In genomic region chr19:5690343-5690735, GRCm38 (mm10) we compare ENCODE assay signal across 7 mouse cellular contexts. TPM values are rescaled to one million over a fixed set of nuclear protein-coding genes. Genes with fewer than 3 reads are reported as not detected.
DNase-seq lines count a peak whose midpoint lies in the region; ATAC-seq lines count a peak whose summit lies in the region.

No protein-coding gene starts in this region.

- H3K4me2 ChIP-seq in embryonic facial prominence, embryonic 13.5 days = peak overlapping the region; percentile 100
- peak overlapping the region; percentile 96 for H3K4me2 ChIP-seq in intestine, embryonic 15.5 days (replicated peaks)
- H3K4me2 ChIP-seq in midbrain, embryonic 13.5 days (replicated peaks) = peak overlapping the region; percentile 100

- no peaks in the 10 kb centered on the region for H3K9me3 ChIP-seq in embryonic facial prominence, embryonic 13.5 days
- no peaks in the 10 kb centered on the region for H3K9me3 ChIP-seq in intestine, embryonic 15.5 days
- no peaks in the 10 kb centered on the region for H3K9me3 ChIP-seq in midbrain, embryonic 13.5 days

- peak overlapping the region; percentile 94 for H3K9ac ChIP-seq in embryonic facial prominence, embryonic 13.5 days
- peak overlapping the region; percentile 92 for H3K9ac ChIP-seq in intestine, embryonic 15.5 days
- H3K9ac ChIP-seq in midbrain, embryonic 13.5 days (replicated peaks) = peak overlapping the region; percentile 92

- H3K4me1 ChIP-seq in embryonic facial prominence, embryonic 13.5 days = peaks cover 53% of the 10 kb centered on the region
- H3K4me1 ChIP-seq in intestine, embryonic 15.5 days (replicated peaks) = peaks cover 51% of the 10 kb centered on the region
- H3K4me1 ChIP-seq in midbrain, embryonic 13.5 days (replicated peaks) = peaks cover 57% of the 10 kb centered on the region

- H3K27ac ChIP-seq in embryonic facial prominence, embryonic 13.5 days = peak overlapping the region; percentile 94
- peak overlapping the region; percentile 96 for H3K27ac ChIP-seq in intestine, embryonic 15.5 days
- peak overlapping the region; percentile 90; the same call in 1 of the 2 replicates for H3K27ac ChIP-seq in midbrain, embryonic 13.5 days

- peak overlapping the region; percentile 97 for H3K4me3 ChIP-seq in embryonic facial prominence, embryonic 13.5 days
- H3K4me3 ChIP-seq in intestine, embryonic 15.5 days (replicated peaks) = peak overlapping the region; percentile 87
- peak overlapping the region; percentile 97 for H3K4me3 ChIP-seq in midbrain, embryonic 13.5 days (replicated peaks)

- 65% methylated on average over 15 of the region's 15 CpGs for WGBS in embryonic facial prominence, embryonic 13.5 days
- WGBS in intestine, embryonic 15.5 days = 53% methylated on average over 15 of the region's 15 CpGs
- WGBS in midbrain, embryonic 13.5 days = 79% methylated on average over 15 of the region's 15 CpGs

- no peak for ATAC-seq in embryonic facial prominence, embryonic 13.5 days (ENCODE audit: insufficient number of reproducible peaks, insufficient read depth, low FRiP score, low TSS enrichment, low read depth)
- no peak for ATAC-seq in intestine, embryonic 15.5 days
- ATAC-seq in midbrain, embryonic 13.5 days = no peak

- no peaks in the 10 kb centered on the region for H3K27me3 ChIP-seq in embryonic facial prominence, embryonic 13.5 days
- H3K27me3 ChIP-seq in intestine, embryonic 15.5 days (replicated peaks) = no peaks in the 10 kb centered on the region
- peaks cover 7% of the 10 kb centered on the region for H3K27me3 ChIP-seq in midbrain, embryonic 13.5 days

- H3K36me3 ChIP-seq in embryonic facial prominence, embryonic 13.5 days = peaks cover 59% of the 10 kb centered on the region
- H3K36me3 ChIP-seq in intestine, embryonic 15.5 days = peaks cover 23% of the 10 kb centered on the region
- peaks cover 45% of the 10 kb centered on the region for H3K36me3 ChIP-seq in midbrain, embryonic 13.5 days

- DNase-seq in right cerebral cortex, postnatal 10 days (ENCODE audit: low spot score in 2 of 2) = peak; percentile 55 to 62
- no peak for DNase-seq in right cerebral cortex, postnatal 14 days
- DNase-seq in frontal cortex, adult 2 months (ENCODE audit: extremely low spot score in 1 of 2, low spot score in 1 of 2) = no peak
- no peak for DNase-seq in adipocyte (ENCODE audit: low spot score)

RNA-seq across cellular contexts. Expression of gene Pcnx3, which starts 1.6 kb away (rescaled TPM):
- polyA plus RNA-seq in embryonic facial prominence, embryonic 13.5 days (2015; fragmentation: Nextera tagmentation; extraction: Ambion mirVana) = 25.6 and 26.5 TPM in 2 replicates
- polyA plus RNA-seq in intestine, embryonic 15.5 days (2015; fragmentation: Nextera tagmentation; extraction: Ambion mirVana) = 16.3 and 16.8 TPM in 2 replicates
- 25.6 and 29.1 TPM in 2 replicates for polyA plus RNA-seq in midbrain, embryonic 13.5 days (2015; fragmentation: Nextera tagmentation; extraction: Ambion mirVana)
- 68.4 and 72.5 TPM in 2 replicates for polyA plus RNA-seq in frontal cortex, adult 2 months (2012; rRNA removed)

RNA-seq across cellular contexts. Expression of gene Map3k11, which starts 1.8 kb away (rescaled TPM):
- 19.2 and 20.5 TPM in 2 replicates for polyA plus RNA-seq in embryonic facial prominence, embryonic 13.5 days (2015; fragmentation: Nextera tagmentation; extraction: Ambion mirVana)
- 33.7 and 36.3 TPM in 2 replicates for polyA plus RNA-seq in intestine, embryonic 15.5 days (2015; fragmentation: Nextera tagmentation; extraction: Ambion mirVana)
- polyA plus RNA-seq in midbrain, embryonic 13.5 days (2015; fragmentation: Nextera tagmentation; extraction: Ambion mirVana) = 11.4 and 15.1 TPM in 2 replicates
- 18.9 and 20.4 TPM in 2 replicates for polyA plus RNA-seq in frontal cortex, adult 2 months (2012; rRNA removed)

RNA-seq across cellular contexts. Expression of gene Kcnk7, which starts 13.8 kb away (rescaled TPM):
- 0.52 and 0.59 TPM in 2 replicates for polyA plus RNA-seq in embryonic facial prominence, embryonic 13.5 days (2015; fragmentation: Nextera tagmentation; extraction: Ambion mirVana)
- 0.29 and 0.43 TPM in 2 replicates for polyA plus RNA-seq in intestine, embryonic 15.5 days (2015; fragmentation: Nextera tagmentation; extraction: Ambion mirVana)
- 0.15 TPM in 1 of 2 replicates, not detected in the other for polyA plus RNA-seq in midbrain, embryonic 13.5 days (2015; fragmentation: Nextera tagmentation; extraction: Ambion mirVana)
- 0.22 and 0.27 TPM in 2 replicates for polyA plus RNA-seq in frontal cortex, adult 2 months (2012; rRNA removed)

RNA-seq across cellular contexts. Expression of gene Sipa1, which starts 26.8 kb away (rescaled TPM):
- polyA plus RNA-seq in embryonic facial prominence, embryonic 13.5 days (2015; fragmentation: Nextera tagmentation; extraction: Ambion mirVana) = 24.1 and 24.6 TPM in 2 replicates
- polyA plus RNA-seq in intestine, embryonic 15.5 days (2015; fragmentation: Nextera tagmentation; extraction: Ambion mirVana) = 21.5 and 23.8 TPM in 2 replicates
- 10.8 and 14.1 TPM in 2 replicates for polyA plus RNA-seq in midbrain, embryonic 13.5 days (2015; fragmentation: Nextera tagmentation; extraction: Ambion mirVana)
- polyA plus RNA-seq in frontal cortex, adult 2 months (2012; rRNA removed) = 18.0 and 24.0 TPM in 2 replicates

RNA-seq across cellular contexts. Expression of gene Ehbp1l1, which starts 35.8 kb away (rescaled TPM):
- 9.9 and 14.0 TPM in 2 replicates for polyA plus RNA-seq in embryonic facial prominence, embryonic 13.5 days (2015; fragmentation: Nextera tagmentation; extraction: Ambion mirVana)
- polyA plus RNA-seq in intestine, embryonic 15.5 days (2015; fragmentation: Nextera tagmentation; extraction: Ambion mirVana) = 38.6 and 40.1 TPM in 2 replicates
- 8.9 and 10.5 TPM in 2 replicates for polyA plus RNA-seq in midbrain, embryonic 13.5 days (2015; fragmentation: Nextera tagmentation; extraction: Ambion mirVana)
- 16.8 and 18.8 TPM in 2 replicates for polyA plus RNA-seq in frontal cortex, adult 2 months (2012; rRNA removed)

Comparison
In these comparisons a context has a peak if more than half of its experiments do, and no peak if none do; other contexts are left out.
1. DNase-seq: peak in right cerebral cortex, postnatal 10 days (2 of 2); none in right cerebral cortex, postnatal 14 days (single experiment), frontal cortex, adult 2 months (0 of 2) and adipocyte (single experiment).
2. Peak in every context shown above with its lines, with median percentiles within 50 percentile points of each other: H3K27ac ChIP-seq, H3K4me2 ChIP-seq, H3K4me3 ChIP-seq and H3K9ac ChIP-seq.